Mouse (Mus musculus) retina, adult 2 months (tissue): ENCODE measurements around the gene Srbd1.

Experiments used
- DNase-seq: peaks from one replicate; pipeline ENCODE4 v3.0.0-alpha.2; 2012; ENCODE audit warnings: low read depth, low spot score

Gene Srbd1

GRCm38 (mm10) chr17:85985131-85985530 is 159.8 kb downstream of the Srbd1 start:
- DNase-seq = no peak

GRCm38 (mm10) chr17:85982271-85982670 is 162.7 kb downstream of the Srbd1 start:
- no peak for DNase-seq

DNA sequence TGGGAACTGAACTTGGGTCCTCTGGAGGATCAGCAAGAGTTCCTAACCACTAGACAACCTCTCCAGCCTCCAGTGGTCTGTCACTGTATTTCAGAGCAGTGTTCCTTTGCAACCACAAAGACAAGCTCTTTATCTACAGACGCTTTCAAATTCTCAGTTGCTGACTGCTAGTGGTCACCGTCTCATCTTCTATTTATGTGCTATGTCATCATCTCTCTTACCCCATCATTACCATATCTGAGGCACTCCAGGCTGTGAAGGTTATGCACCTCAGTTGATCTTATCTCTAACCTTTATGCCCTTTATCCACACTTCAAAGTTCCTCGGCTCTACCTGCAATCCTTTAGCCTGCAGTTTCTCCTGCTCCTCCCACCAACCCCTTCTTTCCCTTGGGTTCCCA is 163.1 kb downstream of the Srbd1 start:
- no peak for DNase-seq

GRCm38 (mm10) chr17:85978876-85979275 is 166.1 kb downstream of the Srbd1 start:
- no peak for DNase-seq

DNA sequence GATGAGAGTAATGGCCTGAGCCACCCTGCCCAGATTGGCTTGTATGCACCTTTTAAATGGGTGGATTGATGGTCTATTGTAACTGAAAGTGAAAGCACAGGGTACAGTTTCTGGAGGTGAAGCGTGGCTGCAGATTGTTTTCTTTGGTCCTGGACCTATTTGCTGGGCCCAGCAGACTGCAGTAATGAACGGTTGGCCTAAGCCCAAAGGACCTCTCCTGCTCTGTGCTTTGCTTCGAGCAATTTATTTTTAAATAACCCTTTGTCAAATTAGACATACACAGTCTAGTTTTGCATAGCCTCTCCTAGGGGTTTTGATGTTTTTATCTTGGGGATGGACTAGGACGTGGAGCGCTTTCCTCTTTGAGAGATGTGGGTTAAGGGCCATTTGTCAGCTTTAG is 169.9 kb downstream of the Srbd1 start:
- no peak for DNase-seq

- DNase-seq = no peak
Observed at GRCm38 (mm10) chr17:85974591-85974990, 170.4 kb downstream of the Srbd1 start.

- DNase-seq = no peak
Observed at GRCm38 (mm10) chr17:85971120-85971519, 173.9 kb downstream of the Srbd1 start.

- DNase-seq = no peak
Observed at GRCm38 (mm10) chr17:85961653-85962052, 183.3 kb downstream of the Srbd1 start.

- DNase-seq = no peak
Observed at GRCm38 (mm10) chr17:85951771-85952170, 193.2 kb downstream of the Srbd1 start.

GRCm38 (mm10) chr17:85949919-85950505 is 195.0 kb downstream of the Srbd1 start:
- DNase-seq = no peak

DNA sequence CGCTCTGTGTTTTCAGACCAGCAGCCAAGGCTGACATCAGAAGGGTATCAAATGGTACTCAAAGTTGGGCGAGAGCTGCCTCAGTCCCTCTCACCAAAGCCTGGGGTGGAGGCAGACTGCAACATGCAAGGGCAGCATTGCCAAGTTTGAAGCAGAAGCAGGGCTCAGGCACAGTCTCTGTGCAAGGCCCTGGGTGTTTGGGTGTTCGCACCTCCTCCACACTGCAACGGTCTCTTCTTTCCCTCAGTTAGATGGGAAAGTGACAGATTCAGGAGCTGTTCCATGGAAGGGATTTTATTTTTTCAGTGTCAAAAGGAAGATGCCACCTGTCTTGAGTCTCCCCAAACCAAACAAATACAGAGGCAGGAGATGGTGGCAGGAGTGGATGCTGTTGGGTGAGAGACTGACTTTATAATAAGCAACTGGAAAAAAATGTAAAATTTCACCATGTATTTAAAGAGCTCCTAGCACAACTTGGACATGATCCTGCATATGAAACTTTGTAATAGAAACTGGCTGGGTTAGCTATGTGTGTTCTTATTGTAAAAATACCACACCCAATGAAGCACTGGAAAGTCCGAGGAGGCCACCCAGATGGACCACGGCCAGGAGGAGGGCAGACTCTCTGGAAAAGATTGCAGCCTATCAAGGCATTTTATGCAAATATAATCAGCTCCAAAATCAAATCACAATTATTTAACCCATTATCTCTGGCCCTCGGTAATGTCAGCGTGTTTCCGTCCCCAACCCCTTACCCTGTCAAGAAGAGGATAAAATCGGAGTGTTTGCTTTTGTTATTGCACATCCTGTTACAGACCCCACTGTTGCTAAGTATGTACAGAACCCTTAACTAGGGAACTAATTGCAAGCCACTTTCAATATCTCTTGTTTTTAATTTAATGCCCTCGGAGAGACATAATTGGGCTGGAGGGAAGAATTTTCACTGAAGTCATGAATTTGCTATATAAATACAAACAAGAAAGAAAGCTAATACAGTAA is 195.8 kb downstream of the Srbd1 start:
- DNase-seq = no peak

- DNase-seq = no peak
Observed at GRCm38 (mm10) chr17:85944726-85945125, 200.2 kb downstream of the Srbd1 start.

GRCm38 (mm10) chr17:85943994-85944640 is 200.9 kb downstream of the Srbd1 start:
- no peak for DNase-seq

GRCm38 (mm10) chr17:85943551-85943981 is 201.4 kb downstream of the Srbd1 start:
- no peak for DNase-seq

DNA sequence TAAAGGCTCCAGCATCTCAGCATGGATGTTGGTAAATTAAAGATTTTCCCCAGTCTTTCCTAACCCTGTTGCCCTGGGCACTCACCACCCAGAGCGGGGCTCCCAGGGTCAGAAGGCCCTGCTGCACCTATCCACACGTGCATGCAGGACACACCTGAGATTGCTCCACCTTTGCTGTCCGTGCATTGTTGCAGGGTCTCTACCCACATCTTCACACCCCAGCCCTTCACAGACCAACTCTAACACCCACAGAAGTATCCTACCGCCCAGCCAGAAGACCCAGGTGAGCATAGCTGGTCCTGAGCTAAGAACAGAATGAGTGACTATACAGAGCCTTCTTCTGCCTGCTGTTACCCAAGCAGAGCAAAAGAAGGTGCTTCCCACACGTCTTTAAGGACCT is 201.9 kb downstream of the Srbd1 start:
- DNase-seq = no peak

GRCm38 (mm10) chr17:85942123-85942522 is 202.9 kb downstream of the Srbd1 start:
- no peak for DNase-seq

- no peak for DNase-seq
Observed at GRCm38 (mm10) chr17:85941141-85941738, 203.7 kb downstream of the Srbd1 start.

DNA sequence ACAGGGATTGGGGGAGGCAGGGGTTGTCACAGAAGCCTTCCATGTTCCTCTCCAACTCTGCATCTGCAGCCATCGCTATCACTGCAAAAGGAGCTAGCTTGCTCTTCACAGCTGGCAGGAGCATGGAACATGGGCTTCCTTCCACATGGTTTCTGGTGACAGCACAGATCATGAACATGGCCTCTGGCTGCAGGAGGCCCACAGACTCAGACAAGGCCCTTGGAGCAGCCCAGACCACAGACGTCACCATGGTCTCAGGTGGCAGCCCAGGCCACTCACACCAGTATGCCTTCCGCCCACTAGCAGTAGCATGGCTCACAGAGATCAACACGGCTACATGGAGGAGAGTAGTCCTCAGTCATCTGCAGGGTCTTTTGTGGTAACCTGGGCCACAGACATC is 207.8 kb downstream of the Srbd1 start:
- no peak for DNase-seq

GRCm38 (mm10) chr17:85935268-85935667 is 209.7 kb downstream of the Srbd1 start:
- no peak for DNase-seq
